Mouse (Mus musculus): ENCODE results near the gene Tas2r123. TPM values are rescaled to one million over a fixed set of nuclear protein-coding genes. Genes with fewer than 3 reads are reported as not detected.

Tas2r123 gene
- not detected in 2 replicates for polyA plus RNA-seq (2014; fragmentation: Nextera tagmentation; extraction: Ambion mirVana)

DNA sequence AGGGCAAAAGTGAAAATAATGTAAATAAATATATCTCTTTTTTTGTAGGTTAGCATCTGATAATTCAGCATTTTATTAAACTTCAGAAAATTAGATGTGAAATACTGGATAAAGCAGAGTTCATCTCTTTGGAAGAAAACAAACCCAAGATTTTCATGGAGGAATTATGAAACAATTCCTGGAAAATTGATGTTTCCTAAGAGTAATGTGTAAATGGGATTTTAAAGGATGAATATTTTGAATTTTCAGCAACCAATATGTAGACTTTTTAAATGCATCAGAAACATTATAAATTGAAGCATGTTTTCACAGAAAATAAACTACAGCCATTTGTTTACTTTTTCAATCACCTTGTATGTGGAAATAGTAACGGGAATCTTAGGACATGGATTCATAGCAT, at the start of gene Tas2r123:
Gene Tas2r123, plus strand, starts transcription at position 301 of the 400 bp plus-strand sequence.
- Histone ChIP-seq H3K4me2 (no peak within 1 kb of the TSS), H3K27me3 (ENCODE audit: control insufficient read depth, insufficient read depth, low read length) (no peaks in the 10 kb centered on the region), H3K4me3 (ENCODE audit: low read depth, low read length) (no peak within 1 kb of the TSS), H3K4me1 (ENCODE audit: control insufficient read depth, insufficient read depth, low read length) (no peaks in the 10 kb centered on the region), H3K36me3 (ENCODE audit: control insufficient read depth, insufficient read depth, low read length) (no peaks in the 10 kb centered on the region), H3K27ac (ENCODE audit: low read depth, low read length) (no peak within 1 kb of the TSS), H3K9ac (ENCODE audit: low read depth, low read length) (no peak within 1 kb of the TSS), H3K9me3 (replicated peaks; ENCODE audit: control insufficient read depth, low read length) (no peaks in the 10 kb centered on the region)
- no peak for ATAC-seq (replicated peaks; ENCODE audit: insufficient number of reproducible peaks, low FRiP score, low TSS enrichment)
- WGBS (ENCODE audit: insufficient replicate concordance) = 77% methylated on average over 1 of the region's 1 CpGs

DNA sequence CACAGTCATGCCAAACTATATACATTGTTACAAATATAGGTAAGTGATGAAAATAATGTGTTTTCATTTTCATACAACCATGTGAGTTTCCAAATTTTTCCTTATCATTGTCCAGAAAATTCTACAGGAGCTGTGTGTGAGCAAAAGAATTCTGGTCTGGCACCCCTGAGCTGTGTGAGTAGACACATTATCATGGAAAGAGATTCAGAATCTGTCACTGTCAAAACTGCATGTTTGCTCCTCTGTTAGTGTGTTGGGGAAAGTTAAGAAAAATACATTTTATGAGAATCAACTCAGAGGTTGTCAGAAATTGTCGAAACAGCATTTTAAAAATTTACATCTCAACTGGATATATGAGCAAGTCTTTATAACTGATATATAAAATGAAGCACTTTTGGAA, 44.4 kb upstream of the Tas2r123 start, which contains the start of gene Tas2r117:
Gene Tas2r117, plus strand, starts transcription at position 301 of the 400 bp plus-strand sequence.
- no peak within 1 kb of the TSS for H3K9ac ChIP-seq (ENCODE audit: low read depth, low read length)
- no peaks in the 10 kb centered on the region for H3K4me1 ChIP-seq (ENCODE audit: control insufficient read depth, insufficient read depth, low read length)
- 77% methylated on average over 1 of the region's 1 CpGs for WGBS (ENCODE audit: insufficient replicate concordance)
- no peaks in the 10 kb centered on the region for H3K36me3 ChIP-seq (ENCODE audit: control insufficient read depth, insufficient read depth, low read length)
- no peak within 1 kb of the TSS for H3K27ac ChIP-seq (ENCODE audit: low read depth, low read length)
- no peak within 1 kb of the TSS for H3K4me3 ChIP-seq (ENCODE audit: low read depth, low read length)
- no peaks in the 10 kb centered on the region for H3K9me3 ChIP-seq (replicated peaks; ENCODE audit: control insufficient read depth, low read length)
- H3K27me3 ChIP-seq (ENCODE audit: control insufficient read depth, insufficient read depth, low read length) = no peaks in the 10 kb centered on the region
- no peak within 1 kb of the TSS for H3K4me2 ChIP-seq
- no peak for ATAC-seq (replicated peaks; ENCODE audit: insufficient number of reproducible peaks, low FRiP score, low TSS enrichment)

DNA sequence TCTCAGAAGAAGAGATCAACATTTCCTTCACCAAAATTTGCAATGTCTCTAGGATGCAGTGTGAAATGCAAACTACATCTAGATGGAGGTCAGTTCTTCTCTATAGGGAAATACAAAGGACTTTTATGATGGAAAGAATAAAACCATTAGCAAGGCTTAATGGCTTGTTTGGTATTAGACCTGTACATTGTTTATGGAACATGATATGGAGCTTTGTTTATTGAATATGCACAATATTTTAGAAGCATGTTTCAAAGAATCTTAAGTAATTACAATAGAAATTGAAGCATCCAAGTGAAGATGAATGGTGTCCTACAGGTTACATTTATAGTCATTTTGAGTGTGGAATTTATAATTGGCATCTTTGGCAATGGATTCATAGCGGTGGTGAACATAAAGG, 8.2 kb downstream of the Tas2r123 start, which contains the start of gene Tas2r116:
Gene Tas2r116, plus strand, starts transcription at position 301 of the 400 bp plus-strand sequence.
- Histone ChIP-seq H3K27me3 (ENCODE audit: control insufficient read depth, insufficient read depth, low read length) (no peaks in the 10 kb centered on the region), H3K4me3 (ENCODE audit: low read depth, low read length) (no peak within 1 kb of the TSS), H3K27ac (ENCODE audit: low read depth, low read length) (no peak within 1 kb of the TSS), H3K9ac (ENCODE audit: low read depth, low read length) (no peak within 1 kb of the TSS), H3K4me2 (no peak within 1 kb of the TSS), H3K36me3 (ENCODE audit: control insufficient read depth, insufficient read depth, low read length) (no peaks in the 10 kb centered on the region), H3K9me3 (replicated peaks; ENCODE audit: control insufficient read depth, low read length) (no peaks in the 10 kb centered on the region), H3K4me1 (ENCODE audit: control insufficient read depth, insufficient read depth, low read length) (no peaks in the 10 kb centered on the region)
- ATAC-seq (replicated peaks; ENCODE audit: insufficient number of reproducible peaks, low FRiP score, low TSS enrichment) = no peak
- WGBS (ENCODE audit: insufficient replicate concordance) = 73% methylated on average over 1 of the region's 1 CpGs

DNA sequence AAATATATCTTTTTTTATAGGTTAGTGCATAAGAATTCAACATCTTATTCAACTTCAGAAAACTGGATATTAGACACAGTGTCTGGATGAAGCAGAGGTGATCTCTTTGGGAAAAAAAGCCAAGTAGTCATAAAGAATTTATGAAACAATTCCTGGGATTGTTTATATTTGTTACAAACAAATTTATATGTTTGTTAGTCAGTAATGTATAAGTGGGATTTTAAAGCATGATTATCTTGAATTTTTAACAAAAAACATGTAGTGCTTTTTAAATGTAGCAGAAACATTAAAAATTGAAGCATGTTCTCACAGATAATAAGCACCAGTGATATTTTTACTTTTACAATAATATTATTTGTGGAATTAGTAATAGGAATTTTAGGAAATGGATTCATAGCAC, 20.8 kb downstream of the Tas2r123 start, which contains the start of gene Tas2r110:
Gene Tas2r110, plus strand, starts transcription at position 301 of the 400 bp plus-strand sequence.
- Histone ChIP-seq H3K4me3 (ENCODE audit: low read depth, low read length) (no peak within 1 kb of the TSS), H3K9ac (ENCODE audit: low read depth, low read length) (no peak within 1 kb of the TSS), H3K27ac (ENCODE audit: low read depth, low read length) (no peak within 1 kb of the TSS), H3K4me2 (no peak within 1 kb of the TSS), H3K27me3 (ENCODE audit: control insufficient read depth, insufficient read depth, low read length) (no peaks in the 10 kb centered on the region), H3K4me1 (ENCODE audit: control insufficient read depth, insufficient read depth, low read length) (no peaks in the 10 kb centered on the region), H3K9me3 (replicated peaks; ENCODE audit: control insufficient read depth, low read length) (no peaks in the 10 kb centered on the region), H3K36me3 (ENCODE audit: control insufficient read depth, insufficient read depth, low read length) (no peaks in the 10 kb centered on the region)
- ATAC-seq (replicated peaks; ENCODE audit: insufficient number of reproducible peaks, low FRiP score, low TSS enrichment) = no peak

DNA sequence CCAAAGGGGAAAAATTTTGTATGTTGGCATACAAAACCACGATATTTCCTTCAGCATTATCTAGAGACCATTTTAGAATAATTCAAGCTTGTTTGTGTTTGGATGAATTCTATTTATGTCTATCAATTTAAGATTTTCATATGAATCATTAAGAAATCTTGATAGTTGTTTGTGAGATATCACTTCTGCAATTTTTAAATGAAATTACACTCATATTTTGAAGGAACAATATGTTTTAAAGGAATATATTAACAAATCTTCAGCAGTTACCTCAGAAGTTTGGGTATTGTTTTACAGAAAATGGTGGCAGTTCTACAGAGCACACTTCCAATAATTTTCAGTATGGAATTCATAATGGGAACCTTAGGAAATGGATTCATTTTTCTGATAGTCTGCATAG, 45.8 kb downstream of the Tas2r123 start, which contains the start of gene Tas2r113:
Gene Tas2r113, plus strand, starts transcription at position 301 of the 400 bp plus-strand sequence.
- no peaks in the 10 kb centered on the region for H3K36me3 ChIP-seq (ENCODE audit: control insufficient read depth, insufficient read depth, low read length)
- no peaks in the 10 kb centered on the region for H3K9me3 ChIP-seq (replicated peaks; ENCODE audit: control insufficient read depth, low read length)
- no peak within 1 kb of the TSS for H3K4me2 ChIP-seq
- H3K4me3 ChIP-seq (ENCODE audit: low read depth, low read length) = no peak within 1 kb of the TSS
- H3K9ac ChIP-seq (ENCODE audit: low read depth, low read length) = no peak within 1 kb of the TSS
- 63% methylated on average over 1 of the region's 1 CpGs for WGBS (ENCODE audit: insufficient replicate concordance)
- H3K27ac ChIP-seq (ENCODE audit: low read depth, low read length) = no peak within 1 kb of the TSS
- no peaks in the 10 kb centered on the region for H3K27me3 ChIP-seq (ENCODE audit: control insufficient read depth, insufficient read depth, low read length)
- ATAC-seq (replicated peaks; ENCODE audit: insufficient number of reproducible peaks, low FRiP score, low TSS enrichment) = no peak
- H3K4me1 ChIP-seq (ENCODE audit: control insufficient read depth, insufficient read depth, low read length) = no peaks in the 10 kb centered on the region

Other genes starting within 250 kb of the Tas2r123 start
- gene A630073D07Rik, start 195.6 kb upstream of the Tas2r123 start, polyA plus RNA-seq (2014; fragmentation: Nextera tagmentation; extraction: Ambion mirVana) = not detected in 2 replicates
- not detected in 2 replicates for gene Tas2r120, start 190.2 kb upstream of the Tas2r123 start, polyA plus RNA-seq (2014; fragmentation: Nextera tagmentation; extraction: Ambion mirVana)
- gene Tas2r121, start 146.1 kb upstream of the Tas2r123 start, polyA plus RNA-seq (2014; fragmentation: Nextera tagmentation; extraction: Ambion mirVana) = not detected in 2 replicates
- not detected in 2 replicates for gene Tas2r122, start 135.2 kb upstream of the Tas2r123 start, polyA plus RNA-seq (2014; fragmentation: Nextera tagmentation; extraction: Ambion mirVana)
- not detected in 2 replicates for gene Tas2r115, start 109.1 kb upstream of the Tas2r123 start, polyA plus RNA-seq (2014; fragmentation: Nextera tagmentation; extraction: Ambion mirVana)
- not detected in 2 replicates for gene Tas2r124, start 92.4 kb upstream of the Tas2r123 start, polyA plus RNA-seq (2014; fragmentation: Nextera tagmentation; extraction: Ambion mirVana)
- not detected in 2 replicates for gene Tas2r102, start 85.0 kb upstream of the Tas2r123 start, polyA plus RNA-seq (2014; fragmentation: Nextera tagmentation; extraction: Ambion mirVana)
- gene Tas2r136, start 69.0 kb upstream of the Tas2r123 start, polyA plus RNA-seq (2014; fragmentation: Nextera tagmentation; extraction: Ambion mirVana) = not detected in 2 replicates
- not detected in 2 replicates for gene Tas2r117, start 44.3 kb upstream of the Tas2r123 start, polyA plus RNA-seq (2014; fragmentation: Nextera tagmentation; extraction: Ambion mirVana)
- not detected in 2 replicates for gene Tas2r116, start 8.3 kb downstream of the Tas2r123 start, polyA plus RNA-seq (2014; fragmentation: Nextera tagmentation; extraction: Ambion mirVana)
- not detected in 2 replicates for gene Tas2r110, start 20.9 kb downstream of the Tas2r123 start, polyA plus RNA-seq (2014; fragmentation: Nextera tagmentation; extraction: Ambion mirVana)
- gene Tas2r113, start 45.9 kb downstream of the Tas2r123 start, polyA plus RNA-seq (2014; fragmentation: Nextera tagmentation; extraction: Ambion mirVana) = not detected in 2 replicates
- gene Tas2r125, start 62.5 kb downstream of the Tas2r123 start, polyA plus RNA-seq (2014; fragmentation: Nextera tagmentation; extraction: Ambion mirVana) = not detected in 2 replicates
- gene Tas2r129, start 104.0 kb downstream of the Tas2r123 start, polyA plus RNA-seq (2014; fragmentation: Nextera tagmentation; extraction: Ambion mirVana) = not detected in 2 replicates
- gene Tas2r131, start 110.8 kb downstream of the Tas2r123 start, polyA plus RNA-seq (2014; fragmentation: Nextera tagmentation; extraction: Ambion mirVana) = not detected in 2 replicates
- gene Tas2r109, start 133.8 kb downstream of the Tas2r123 start, polyA plus RNA-seq (2014; fragmentation: Nextera tagmentation; extraction: Ambion mirVana) = not detected in 2 replicates
- gene Tas2r103, start 190.0 kb downstream of the Tas2r123 start, polyA plus RNA-seq (2014; fragmentation: Nextera tagmentation; extraction: Ambion mirVana) = not detected in 2 replicates
- gene Tas2r140, start 208.7 kb downstream of the Tas2r123 start, polyA plus RNA-seq (2014; fragmentation: Nextera tagmentation; extraction: Ambion mirVana) = not detected in 2 replicates